ENCODE assay signal across 19 mouse cellular contexts in genomic region chr2:18285175-18285574, GRCm38 (mm10).
A peak's percentile ranks its signal among the peaks of the same experiment; 100 is the strongest.
DNase-seq lines count a peak whose midpoint lies in the region; ATAC-seq and TF ChIP-seq lines count a peak whose summit lies in the region.
"Had no signal": no experiment of that assay in that cellular context is flagged by ENCODE, and none has a peak within 500 bp of the region (broad histone marks: within the 10 kb centered on the region; RNA-seq: fewer than 3 reads in every experiment).

No protein-coding gene starts in this region.

- DNase-seq in hindbrain, postnatal 0 days (ENCODE audit: low spot score) = no peak
- DNase-seq in midbrain, embryonic 11.5 days (ENCODE audit: low spot score, missing footprints) = peak; percentile 39
- DNase-seq in midbrain, postnatal 0 days (ENCODE audit: low spot score) = no peak
- DNase-seq in NIH3T3 (ENCODE audit: low read depth) = peak; percentile 25
- no peak for DNase-seq in stomach, postnatal 0 days (ENCODE audit: low spot score)
- DNase-seq in gastrocnemius, adult 2 months = no peak
- DNase-seq in gastrocnemius, postnatal 36 days = no peak
- DNase-seq: adrenal gland, postnatal 25 days; cerebellum, postnatal 36 days; heart, postnatal 36 days; kidney, postnatal 10 days; layer of hippocampus, postnatal 36 days; right cerebral cortex, adult 18-20 months had no signal

- intact Hi-C loops in gastrocnemius, adult 2 months (cut with DNase I) = no loop called here
- intact Hi-C loops in gastrocnemius, postnatal 36 days (cut with DNase I) = no loop called here

- 0 out of 2 replicates have a peak, but pooled peaks have one; percentile 11 for TF ChIP-seq CTCF in hindbrain, postnatal 0 days (IDR thresholded peaks at IDR 0.05; ENCODE audit: low read depth)
- no peak; the same call in 1 of the 2 replicates for TF ChIP-seq CTCF in midbrain, postnatal 0 days (IDR thresholded peaks at IDR 0.05)
- peak; percentile 31 for TF ChIP-seq CTCF in stomach, postnatal 0 days (IDR thresholded peaks at IDR 0.05; ENCODE audit: low read depth)
- TF ChIP-seq CTCF in gastrocnemius, adult 2 months (IDR thresholded peaks at IDR 0.05) = no peak; the same call in 1 of the 2 replicates

- H3K9me3 ChIP-seq in hindbrain, postnatal 0 days (ENCODE audit: low read length) = no peaks in the 10 kb centered on the region
- H3K9me3 ChIP-seq in hindbrain, embryonic 16.5 days (ENCODE audit: control insufficient read depth, low read length) = peaks cover 3% of the 10 kb centered on the region; the same call in 1 of the 2 replicates
- H3K9me3 ChIP-seq in midbrain, embryonic 11.5 days (ENCODE audit: control insufficient read depth, low read length) = no peaks in the 10 kb centered on the region
- no peaks in the 10 kb centered on the region for H3K9me3 ChIP-seq in midbrain, postnatal 0 days (ENCODE audit: low read length)
- H3K9me3 ChIP-seq in stomach, postnatal 0 days (ENCODE audit: control insufficient read depth, low read length) = 0 out of 2 replicates have a peak, but pooled peaks cover 2% of the 10 kb centered on the region
- H3K9me3 ChIP-seq: liver, embryonic 15.5 days had no signal

- no peaks in the 10 kb centered on the region for H3K27me3 ChIP-seq in hindbrain, postnatal 0 days (ENCODE audit: insufficient read depth, low read length)
- no peaks in the 10 kb centered on the region for H3K27me3 ChIP-seq in hindbrain, embryonic 16.5 days (replicated peaks; ENCODE audit: control insufficient read depth, insufficient read depth, low read length)
- no peaks in the 10 kb centered on the region for H3K27me3 ChIP-seq in midbrain, embryonic 11.5 days (ENCODE audit: control insufficient read depth, insufficient read depth, low read length)
- H3K27me3 ChIP-seq in midbrain, postnatal 0 days (ENCODE audit: insufficient read depth, low read length) = no peaks in the 10 kb centered on the region
- H3K27me3 ChIP-seq in stomach, postnatal 0 days (ENCODE audit: control insufficient read depth, insufficient read depth, low read length) = no peaks in the 10 kb centered on the region
- H3K27me3 ChIP-seq: embryonic facial prominence, embryonic 13.5 days; liver, embryonic 15.5 days; megakaryocyte, embryonic 14.5 days had no signal

- no peak overlapping the region for H3K4me3 ChIP-seq in hindbrain, postnatal 0 days (ENCODE audit: low read length)
- H3K4me3 ChIP-seq in hindbrain, embryonic 16.5 days (ENCODE audit: low read length) = no peak overlapping the region
- no peak overlapping the region for H3K4me3 ChIP-seq in midbrain, embryonic 11.5 days (ENCODE audit: low read depth, low read length)
- no peak overlapping the region for H3K4me3 ChIP-seq in midbrain, postnatal 0 days (ENCODE audit: low read depth, low read length)
- no peak overlapping the region for H3K4me3 ChIP-seq in stomach, postnatal 0 days (ENCODE audit: low read depth, low read length)
- H3K4me3 ChIP-seq in gastrocnemius, adult 2 months = no peak overlapping the region
- H3K4me3 ChIP-seq: embryonic facial prominence, embryonic 13.5 days; liver, embryonic 15.5 days; megakaryocyte, embryonic 14.5 days had no signal

- no peak overlapping the region for H3K9ac ChIP-seq in hindbrain, postnatal 0 days (replicated peaks; ENCODE audit: low read length)
- no peak overlapping the region for H3K9ac ChIP-seq in hindbrain, embryonic 16.5 days (ENCODE audit: low read depth, low read length)
- no peak overlapping the region for H3K9ac ChIP-seq in midbrain, embryonic 11.5 days (ENCODE audit: low read length)
- H3K9ac ChIP-seq in midbrain, postnatal 0 days (replicated peaks; ENCODE audit: low read length, poor library complexity, severe bottlenecking) = no peak overlapping the region
- no peak overlapping the region for H3K9ac ChIP-seq in stomach, postnatal 0 days (ENCODE audit: low read length)
- H3K9ac ChIP-seq: embryonic facial prominence, embryonic 13.5 days; liver, embryonic 15.5 days had no signal

- peaks cover 5% of the 10 kb centered on the region for H3K36me3 ChIP-seq in hindbrain, postnatal 0 days (ENCODE audit: insufficient read depth, low read length)
- H3K36me3 ChIP-seq in hindbrain, embryonic 16.5 days (ENCODE audit: control insufficient read depth, insufficient read depth, low read length) = peaks cover 9% of the 10 kb centered on the region
- no peaks in the 10 kb centered on the region for H3K36me3 ChIP-seq in midbrain, embryonic 11.5 days (ENCODE audit: control insufficient read depth, insufficient read depth, low read length)
- H3K36me3 ChIP-seq in midbrain, postnatal 0 days (ENCODE audit: insufficient read depth, low read length) = peaks cover 5% of the 10 kb centered on the region; the same call in 1 of the 2 replicates
- peaks cover 10% of the 10 kb centered on the region for H3K36me3 ChIP-seq in stomach, postnatal 0 days (ENCODE audit: control insufficient read depth, insufficient read depth, low read length)

- TF ChIP-seq EP300 in stomach, postnatal 0 days (optimal IDR thresholded peaks at IDR 0.05) = no peak

- no peaks in the 10 kb centered on the region for H3K4me1 ChIP-seq in hindbrain, postnatal 0 days (ENCODE audit: insufficient read depth, low read length)
- H3K4me1 ChIP-seq in hindbrain, embryonic 16.5 days (ENCODE audit: control insufficient read depth, insufficient read depth, low read depth, low read length) = no peaks in the 10 kb centered on the region
- H3K4me1 ChIP-seq in midbrain, embryonic 11.5 days (ENCODE audit: control insufficient read depth, insufficient read depth, low read length) = no peaks in the 10 kb centered on the region
- no peaks in the 10 kb centered on the region for H3K4me1 ChIP-seq in midbrain, postnatal 0 days (ENCODE audit: insufficient read depth, low read length)
- H3K4me1 ChIP-seq in stomach, postnatal 0 days (replicated peaks; ENCODE audit: control insufficient read depth, insufficient read depth) = no peaks in the 10 kb centered on the region
- H3K4me1 ChIP-seq: embryonic facial prominence, embryonic 13.5 days; liver, embryonic 15.5 days had no signal

- no peak for ATAC-seq in hindbrain, postnatal 0 days
- ATAC-seq in hindbrain, embryonic 16.5 days = no peak
- ATAC-seq in midbrain, embryonic 11.5 days (ENCODE audit: low FRiP score) = no peak
- ATAC-seq in midbrain, postnatal 0 days (ENCODE audit: low FRiP score) = no peak
- ATAC-seq in stomach, postnatal 0 days (ENCODE audit: low FRiP score, low TSS enrichment) = no peak
- ATAC-seq: inflammation-experienced regulatory T-cells, adult 6 months had no signal

- no peak overlapping the region for H3K4me2 ChIP-seq in hindbrain, postnatal 0 days (ENCODE audit: low read depth, low read length)
- H3K4me2 ChIP-seq in hindbrain, embryonic 16.5 days (ENCODE audit: low read length) = no peak overlapping the region
- H3K4me2 ChIP-seq in midbrain, embryonic 11.5 days = no peak overlapping the region
- H3K4me2 ChIP-seq in midbrain, postnatal 0 days (ENCODE audit: low read depth, low read length, poor library complexity, severe bottlenecking) = no peak overlapping the region
- H3K4me2 ChIP-seq in stomach, postnatal 0 days (replicated peaks; ENCODE audit: low read depth) = no peak overlapping the region
- H3K4me2 ChIP-seq: embryonic facial prominence, embryonic 13.5 days; heart, embryonic 11.5 days; liver, embryonic 15.5 days had no signal

- H3K27ac ChIP-seq in hindbrain, postnatal 0 days = no peak overlapping the region
- no peak overlapping the region for H3K27ac ChIP-seq in hindbrain, embryonic 16.5 days (ENCODE audit: low read depth, low read length)
- no peak overlapping the region for H3K27ac ChIP-seq in midbrain, embryonic 11.5 days (ENCODE audit: low read depth, low read length)
- no peak overlapping the region for H3K27ac ChIP-seq in midbrain, postnatal 0 days (ENCODE audit: low read depth, low read length)
- H3K27ac ChIP-seq in stomach, postnatal 0 days (replicated peaks) = no peak overlapping the region
- H3K27ac ChIP-seq in gastrocnemius, adult 2 months = no peak overlapping the region
- H3K27ac ChIP-seq: embryonic facial prominence, embryonic 13.5 days; liver, embryonic 15.5 days had no signal

- WGBS in hindbrain, postnatal 0 days = 95% methylated on average over 6 of the region's 6 CpGs
- WGBS in hindbrain, embryonic 16.5 days = 95% methylated on average over 6 of the region's 6 CpGs
- 92% methylated on average over 6 of the region's 6 CpGs for WGBS in midbrain, embryonic 11.5 days
- WGBS in midbrain, postnatal 0 days = 95% methylated on average over 6 of the region's 6 CpGs
- 95% methylated on average over 6 of the region's 6 CpGs for WGBS in stomach, postnatal 0 days

Comparison
In these comparisons a context has a peak if more than half of its experiments do, and no peak if none do; other contexts are left out.
1. DNase-seq: peak in midbrain, embryonic 11.5 days (single experiment) and NIH3T3 (single experiment); none in hindbrain, postnatal 0 days (single experiment), midbrain, postnatal 0 days (single experiment), stomach, postnatal 0 days (single experiment), gastrocnemius, adult 2 months (single experiment) and gastrocnemius, postnatal 36 days (0 of 2).
2. CTCF ChIP-seq: peak in hindbrain, postnatal 0 days (single experiment) and stomach, postnatal 0 days (single experiment); none in midbrain, postnatal 0 days (single experiment) and gastrocnemius, adult 2 months (single experiment).